Mouse (Mus musculus): ENCODE data around the gene Nudt16. TPM values are rescaled to one million over a fixed set of nuclear protein-coding genes. Genes with fewer than 3 reads are reported as not detected.

Nudt16 gene
- polyA plus RNA-seq, 1 experiment from 2014 or later = 11.7 TPM

DNA sequence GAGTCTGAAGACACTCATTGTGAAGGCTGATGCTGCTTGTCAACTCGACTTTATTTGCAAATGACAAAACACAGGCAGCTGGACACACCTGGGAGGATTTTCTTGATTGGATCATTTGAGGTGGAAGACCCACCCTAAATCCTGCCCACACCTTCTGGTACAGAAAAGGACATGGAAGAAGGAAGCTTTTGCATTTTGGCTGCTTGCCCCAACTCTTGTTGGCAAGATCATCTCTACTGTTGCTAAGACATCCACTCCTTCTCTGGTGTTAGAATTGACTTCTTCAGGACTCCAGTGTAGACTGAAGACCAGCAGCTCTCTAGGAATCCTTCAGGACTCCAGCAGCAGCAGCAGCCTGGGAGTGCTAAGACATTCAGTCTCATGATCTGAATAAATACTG is 29.7 kb downstream of the Nudt16 start:
- H3K9ac ChIP-seq (ENCODE audit: low read depth, low read length) = no peak overlapping the region
- no peak for DNase-seq (ENCODE audit: low spot score)
- no peaks in the 10 kb centered on the region for H3K36me3 ChIP-seq (ENCODE audit: control insufficient read depth, insufficient read depth, low read length)
- no peak overlapping the region for H3K4me3 ChIP-seq (ENCODE audit: low read depth, low read length)
- no peak for ATAC-seq (replicated peaks; ENCODE audit: low FRiP score)
- 40% methylated on average over 1 of the region's 1 CpGs for WGBS
- no peaks in the 10 kb centered on the region for H3K27me3 ChIP-seq (replicated peaks; ENCODE audit: control insufficient read depth, insufficient read depth, low read length)
- H3K4me2 ChIP-seq = no peak overlapping the region
- no peak overlapping the region for H3K27ac ChIP-seq (ENCODE audit: low read depth, low read length)
- H3K4me1 ChIP-seq (replicated peaks; ENCODE audit: control insufficient read depth, insufficient read depth, low read length) = no peaks in the 10 kb centered on the region
- H3K9me3 ChIP-seq (ENCODE audit: control insufficient read depth, low read length) = no peaks in the 10 kb centered on the region

DNA sequence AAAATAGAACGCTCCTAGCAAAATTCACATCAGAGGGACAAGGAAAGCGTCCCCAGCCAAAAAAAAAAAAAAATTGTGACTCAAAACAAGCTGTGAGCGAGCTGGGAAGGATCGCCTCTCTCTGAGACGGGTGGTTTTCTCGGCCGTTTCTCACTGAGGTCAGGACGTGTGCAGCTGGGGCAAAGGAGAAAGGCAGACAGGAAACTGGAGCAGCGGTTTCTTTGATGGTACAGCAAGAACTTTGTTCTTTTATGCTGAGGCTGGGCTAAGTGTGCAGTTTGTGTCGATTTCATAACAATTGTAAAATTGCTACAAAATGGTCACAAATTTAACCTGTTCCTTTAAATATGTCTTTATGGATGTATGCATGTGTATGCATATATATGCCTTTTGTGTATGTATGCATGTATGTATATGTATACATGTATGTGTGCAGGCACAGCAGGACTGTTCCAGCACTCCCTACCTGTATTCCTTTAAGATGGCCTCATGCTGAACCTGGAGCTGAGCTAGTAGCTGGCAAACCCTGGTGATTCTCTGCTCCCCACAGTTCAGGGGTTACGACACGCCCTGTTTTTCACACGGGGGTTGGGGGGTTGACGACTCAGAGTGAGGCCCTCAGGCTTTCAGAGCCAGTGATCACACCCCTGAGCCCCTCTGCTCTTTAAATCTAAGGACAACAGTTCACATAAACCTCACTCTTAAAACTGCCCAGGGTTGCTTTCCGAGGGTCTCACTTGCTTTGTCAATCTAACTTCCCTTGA is 30.6 kb downstream of the Nudt16 start:
- 65% methylated on average over 15 of the region's 15 CpGs for WGBS
- Histone ChIP-seq H3K9ac (ENCODE audit: low read depth, low read length) (no peak overlapping the region), H3K27ac (ENCODE audit: low read depth, low read length) (no peak overlapping the region), H3K4me2 (no peak overlapping the region), H3K36me3 (ENCODE audit: control insufficient read depth, insufficient read depth, low read length) (no peaks in the 10 kb centered on the region), H3K4me3 (ENCODE audit: low read depth, low read length) (no peak overlapping the region), H3K9me3 (ENCODE audit: control insufficient read depth, low read length) (no peaks in the 10 kb centered on the region), H3K27me3 (replicated peaks; ENCODE audit: control insufficient read depth, insufficient read depth, low read length) (no peaks in the 10 kb centered on the region), H3K4me1 (replicated peaks; ENCODE audit: control insufficient read depth, insufficient read depth, low read length) (no peaks in the 10 kb centered on the region)
- ATAC-seq (replicated peaks; ENCODE audit: low FRiP score) = no peak
- DNase-seq (ENCODE audit: low spot score) = no peak

DNA sequence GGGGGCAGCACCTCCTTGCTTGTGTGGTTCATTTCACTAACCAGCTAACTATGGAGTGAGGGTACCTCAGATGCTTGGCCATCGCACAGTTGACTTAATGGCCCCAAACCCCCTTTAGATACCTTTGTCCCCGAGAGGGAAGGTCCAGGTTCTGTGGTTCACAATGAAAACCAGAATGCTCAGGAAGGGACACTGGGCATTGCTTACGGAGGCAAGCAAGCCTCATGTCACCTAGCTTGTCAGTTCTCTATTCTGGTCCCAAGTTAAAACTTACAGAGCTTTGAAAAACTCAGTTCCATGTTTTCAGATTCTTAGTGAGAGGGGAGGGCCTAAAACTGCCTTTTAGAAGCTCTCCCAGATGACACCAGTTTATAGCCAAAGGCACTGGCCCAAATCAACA is 51.4 kb downstream of the Nudt16 start:
- Histone ChIP-seq H3K27me3 (replicated peaks; ENCODE audit: control insufficient read depth, insufficient read depth, low read length) (no peaks in the 10 kb centered on the region), H3K36me3 (ENCODE audit: control insufficient read depth, insufficient read depth, low read length) (peaks cover 6% of the 10 kb centered on the region; the same call in 1 of the 2 replicates), H3K9me3 (ENCODE audit: control insufficient read depth, low read length) (no peaks in the 10 kb centered on the region), H3K4me3 (ENCODE audit: low read depth, low read length) (no peak overlapping the region), H3K4me1 (replicated peaks; ENCODE audit: control insufficient read depth, insufficient read depth, low read length) (no peaks in the 10 kb centered on the region), H3K4me2 (no peak overlapping the region), H3K27ac (ENCODE audit: low read depth, low read length) (no peak overlapping the region), H3K9ac (ENCODE audit: low read depth, low read length) (no peak overlapping the region)
- 90% methylated on average over 3 of the region's 3 CpGs for WGBS
- ATAC-seq (replicated peaks; ENCODE audit: low FRiP score) (no peak), DNase-seq (ENCODE audit: low spot score) (no peak)

Other genes with a start within 250 kb of the Nudt16 start
- gene Mrpl3, start 78.6 kb downstream of the Nudt16 start, polyA plus RNA-seq (2014; fragmentation: Nextera tagmentation; extraction: Ambion mirVana) = 125 and 141 TPM in 2 replicates
- not detected in 2 replicates for gene 1700080E11Rik, start 13.3 kb upstream of the Nudt16 start, polyA plus RNA-seq (2014; fragmentation: Nextera tagmentation; extraction: Ambion mirVana)

Measured in liver, embryonic 11.5 days (tissue).